Mouse (Mus musculus): ENCODE measurements around the gene Plekhh3.

DNA sequence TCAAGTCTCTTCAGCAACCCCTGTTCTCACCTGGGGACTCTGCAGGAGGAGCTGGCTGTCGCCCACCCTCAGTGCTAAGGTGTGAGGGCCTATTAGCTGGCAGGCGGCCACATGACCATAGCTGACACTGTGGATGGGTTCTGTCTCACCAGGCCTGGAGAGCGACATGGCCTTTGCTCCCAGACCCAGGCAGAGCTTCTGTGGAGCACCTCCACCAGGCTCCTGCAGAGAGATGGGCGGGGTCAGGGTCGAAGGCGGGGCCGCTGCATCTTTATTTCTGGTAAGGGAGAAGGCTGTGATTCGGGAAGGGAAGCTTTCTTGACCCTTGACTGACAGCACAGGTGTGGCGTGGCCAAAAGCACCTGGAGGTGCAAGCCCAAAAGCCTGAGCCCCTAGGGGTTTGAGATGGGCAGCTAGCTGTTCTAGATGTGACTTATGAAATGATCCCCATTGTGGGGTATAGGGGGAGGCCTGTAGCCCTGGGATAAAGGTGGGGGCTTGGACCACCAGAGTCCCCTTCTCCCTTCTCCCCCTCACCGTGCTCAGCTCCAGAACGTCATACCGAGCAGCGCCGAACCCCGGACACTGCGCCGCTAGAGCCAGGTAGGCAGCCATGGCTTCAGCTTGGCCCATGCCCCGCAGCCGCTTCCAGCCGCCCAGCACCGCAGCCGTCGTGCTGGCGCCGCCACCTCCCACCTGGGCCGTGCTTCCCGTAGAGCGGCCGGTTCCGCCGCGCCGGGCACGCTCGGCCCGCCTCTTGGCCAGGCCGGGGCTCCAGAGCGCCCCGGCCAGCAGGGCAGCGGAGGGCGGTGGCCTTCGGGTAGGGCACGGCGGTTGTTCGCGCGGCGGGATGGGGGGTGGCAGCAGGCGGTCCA lies 7.4 kb downstream of the Plekhh3 start:
- TF ChIP-seq GATA1 (IDR thresholded peaks at IDR 0.05; ENCODE audit: borderline replicate concordance, low read length) (no peak), FLI1 (IDR thresholded peaks at IDR 0.05; ENCODE audit: low read length) (no peak)
